Mouse (Mus musculus): ENCODE data around the gene Fam122c.
"Not testable (repeated sequence)": the region's sequence is repeated elsewhere in the genome, so short reads cannot be mapped to it uniquely, and the experiment has no call there.

The Fam122c gene

GRCm38 (mm10) chrX:53273124-53273523 is at the start of gene Fam122c:
Gene Fam122c, plus strand, starts transcription at chrX:53273424.
- no peak for DNase-seq (ENCODE audit: low spot score in 2 of 2)

DNA sequence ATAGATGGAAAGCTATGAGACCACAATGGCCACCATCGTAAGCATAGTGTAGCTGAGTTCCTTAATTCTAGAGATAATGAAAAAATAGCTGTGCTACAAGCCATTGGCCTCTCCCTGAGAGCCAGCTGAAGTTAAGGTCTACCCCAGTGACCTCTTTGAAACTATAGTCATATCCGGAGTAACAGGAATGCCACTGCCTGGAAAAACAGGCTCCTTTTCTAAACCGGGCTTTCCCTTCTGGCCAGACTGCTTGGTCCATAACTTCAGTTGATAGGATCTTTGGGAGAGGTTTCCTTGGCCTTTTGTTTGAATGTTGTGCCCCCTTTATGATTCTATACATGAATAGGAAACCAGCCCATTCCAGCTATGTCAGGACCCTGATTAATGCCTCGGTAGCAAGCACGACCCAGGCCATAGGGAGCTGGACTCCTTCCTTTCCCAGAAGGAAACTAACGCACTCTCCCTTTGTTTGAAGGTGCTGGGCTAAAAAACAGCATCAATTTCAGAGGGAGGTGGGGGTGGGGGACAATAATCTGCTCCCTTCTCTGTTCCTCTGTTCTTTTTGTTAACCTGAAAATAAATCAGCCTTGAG is 48.8 kb upstream of the Fam122c start:
- DNase-seq (ENCODE audit: low spot score in 2 of 2) = no peak

DNA sequence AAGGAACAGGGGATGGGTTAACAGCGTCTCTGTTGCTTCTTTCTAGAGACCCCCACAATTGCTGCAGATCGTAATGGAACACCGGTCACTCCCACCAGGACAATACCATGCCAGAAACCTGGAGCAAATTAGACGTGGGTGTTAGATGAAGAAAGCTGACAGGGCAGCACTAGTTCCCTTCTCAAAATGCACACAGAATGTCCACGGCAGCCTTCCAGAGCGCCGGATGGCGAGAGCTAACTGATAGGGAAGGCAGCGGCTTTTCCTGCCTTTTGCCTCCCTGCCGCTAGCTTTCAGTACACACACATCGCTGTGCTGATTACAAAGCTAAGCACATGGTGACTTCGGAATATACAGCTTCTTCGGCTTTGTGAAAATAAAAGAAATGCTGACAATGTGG is 41.3 kb upstream of the Fam122c start:
- no peak for DNase-seq (ENCODE audit: low spot score in 2 of 2)

DNA sequence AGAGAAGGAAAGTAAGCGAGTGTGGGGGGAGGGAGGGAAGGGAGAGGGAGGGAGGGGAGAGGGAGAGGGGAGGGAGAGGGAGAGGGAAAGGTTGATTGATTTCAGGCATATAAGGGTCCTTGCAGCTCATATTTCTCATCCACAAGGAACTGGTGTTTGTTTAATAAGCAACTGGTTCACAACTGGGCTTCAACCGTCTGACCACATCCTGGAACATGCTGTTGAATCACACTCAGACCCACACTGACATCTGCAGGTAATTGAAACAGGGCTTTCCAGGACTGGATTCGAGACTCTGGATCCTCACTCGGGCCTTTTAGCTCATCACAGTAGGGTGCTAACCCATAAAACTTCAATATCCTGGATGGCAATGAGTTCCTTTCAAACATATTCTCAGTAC is 39.5 kb upstream of the Fam122c start:
- DNase-seq (ENCODE audit: low spot score in 2 of 2) = no peak

- DNase-seq (ENCODE audit: low spot score in 2 of 2) = no peak
Observed at GRCm38 (mm10) chrX:53236404-53236803, 36.8 kb upstream of the Fam122c start.

DNA sequence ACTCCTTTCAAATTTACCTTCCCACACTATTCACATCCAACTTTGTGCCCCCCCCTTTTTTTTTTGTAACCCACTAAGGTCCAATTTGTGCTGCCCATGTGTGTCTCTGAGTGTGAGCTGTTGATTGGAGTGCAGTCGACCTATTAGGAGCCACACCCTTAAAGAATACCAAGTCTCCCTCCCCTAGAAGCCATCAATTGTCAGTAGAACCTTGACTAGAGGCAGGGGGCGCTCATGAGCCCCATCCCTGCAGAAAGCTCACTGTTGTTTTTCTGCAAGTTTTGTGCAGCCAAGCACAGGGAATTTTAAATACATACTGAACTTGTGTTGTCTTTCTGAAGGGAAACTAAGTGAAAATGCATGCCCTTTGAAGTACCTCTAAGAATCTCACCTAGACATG is 35.3 kb upstream of the Fam122c start:
- no peak for DNase-seq (ENCODE audit: low spot score in 2 of 2)

- DNase-seq (ENCODE audit: low spot score in 2 of 2) = no peak
Observed at GRCm38 (mm10) chrX:53240011-53240410, 33.2 kb upstream of the Fam122c start, which contains the start of gene Plac1. Gene Plac1, minus strand, starts transcription at chrX:53240111.

GRCm38 (mm10) chrX:53255195-53255594 is 18.0 kb upstream of the Fam122c start:
- no peak for DNase-seq (ENCODE audit: low spot score in 2 of 2)

DNA sequence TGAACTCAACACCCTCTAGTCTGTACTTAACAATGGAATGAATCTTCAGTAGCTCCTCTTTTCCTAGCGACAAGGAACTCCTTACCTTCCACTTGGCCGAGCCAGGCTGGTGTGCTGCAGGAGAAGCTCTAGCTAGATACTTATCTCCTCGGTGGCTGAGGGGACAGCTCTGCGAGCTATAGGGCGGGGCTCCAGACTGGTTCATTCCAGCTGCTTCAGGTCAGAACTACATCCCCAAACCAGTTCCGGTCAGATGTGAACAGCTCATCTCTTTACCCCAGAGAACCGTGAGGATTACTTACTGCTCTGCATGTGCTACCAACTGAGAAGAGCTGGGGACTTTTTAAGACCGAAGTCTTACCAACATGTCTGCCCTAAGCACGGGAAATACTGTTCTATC is 7.0 kb upstream of the Fam122c start:
- DNase-seq (ENCODE audit: low spot score in 2 of 2) = no peak

GRCm38 (mm10) chrX:53268856-53269255 is 4.4 kb upstream of the Fam122c start:
- peak; percentile 8 to 23 for DNase-seq (ENCODE audit: low spot score in 2 of 2)

GRCm38 (mm10) chrX:53269289-53270062 is 3.7 kb upstream of the Fam122c start, which contains the start of gene Fam122b:
Gene Fam122b, minus strand, starts transcription at chrX:53269805.
- peak; percentile 75 to 82 for DNase-seq (ENCODE audit: low spot score in 2 of 2)

DNA sequence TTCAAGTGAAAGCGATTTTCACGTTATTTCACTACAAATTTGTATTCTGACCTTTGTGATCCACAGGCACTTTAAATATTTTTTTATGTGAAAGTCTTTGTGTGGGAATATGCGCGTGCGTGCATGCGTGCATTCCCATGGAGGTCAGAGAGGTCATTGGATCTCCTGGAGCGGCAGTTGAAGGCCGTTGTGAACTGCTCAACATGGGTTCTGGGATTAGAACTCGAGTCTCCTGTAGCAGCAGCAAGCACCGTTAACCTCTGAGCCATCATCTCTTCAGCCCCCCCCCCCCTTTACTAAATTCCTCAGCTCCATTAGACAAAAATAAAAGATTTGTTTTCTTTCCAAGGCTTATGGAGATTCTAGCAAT is 3.2 kb upstream of the Fam122c start:
- no peak for DNase-seq (ENCODE audit: low spot score in 2 of 2)

DNA sequence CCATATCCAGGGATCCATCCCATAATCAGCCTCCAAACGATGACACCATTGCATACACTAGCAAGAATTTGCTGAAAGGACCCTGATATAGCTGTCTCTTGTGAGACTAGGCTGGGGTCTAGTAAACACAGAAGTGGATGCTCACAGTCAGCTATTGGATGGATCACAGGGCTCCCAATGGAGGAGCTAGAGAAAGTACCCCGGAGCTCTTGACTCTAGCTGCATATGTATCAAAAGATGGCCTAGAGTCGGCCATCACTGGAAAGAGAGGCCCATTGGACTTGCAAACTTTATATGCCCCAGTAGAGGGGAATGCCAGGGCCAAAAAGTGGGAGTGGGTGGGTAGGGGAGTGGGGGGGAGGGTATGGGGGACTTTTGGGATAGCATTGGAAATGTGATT is 1.6 kb upstream of the Fam122c start:
- DNase-seq (ENCODE audit: low spot score in 2 of 2) = not testable (repeated sequence)

DNA sequence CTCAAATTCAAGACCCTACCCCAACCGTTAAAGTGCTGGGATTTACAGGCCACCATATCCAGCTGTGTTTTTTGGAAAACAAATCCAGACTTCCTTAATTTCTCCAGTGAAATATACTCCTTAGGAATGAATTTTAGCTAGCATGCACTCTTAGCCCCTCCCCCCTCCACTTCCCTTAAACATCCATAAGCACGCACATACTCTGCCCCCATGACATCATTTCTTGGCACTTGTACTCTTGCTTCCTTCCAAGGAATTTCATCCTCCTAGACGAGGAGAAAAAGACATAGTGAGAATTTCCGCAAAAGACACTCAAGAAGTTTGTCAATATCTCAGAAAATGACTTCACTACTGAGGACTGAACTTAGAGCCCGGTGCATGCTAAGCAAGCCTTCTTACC is 14.7 kb downstream of the Fam122c start:
- DNase-seq (ENCODE audit: low spot score in 2 of 2) = no peak

DNA sequence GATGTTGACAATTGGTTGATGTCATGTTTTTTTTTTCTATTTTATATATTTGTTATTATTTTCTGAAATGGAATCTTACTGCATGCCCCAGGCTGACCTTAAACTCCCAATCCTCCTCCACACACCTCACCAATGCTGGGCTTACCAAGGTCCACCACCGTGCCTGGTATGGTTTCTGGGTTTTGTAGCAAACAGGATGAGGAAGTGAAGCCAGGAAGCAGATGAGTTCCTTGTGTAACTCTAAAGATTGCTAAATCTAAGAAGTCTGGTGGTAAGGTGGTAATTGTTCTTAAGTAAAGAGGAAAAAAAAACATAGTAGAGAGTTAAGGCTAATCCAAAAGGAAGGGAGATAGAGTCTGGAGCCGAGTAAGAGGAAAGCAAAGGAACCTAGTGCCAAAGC is 47.3 kb downstream of the Fam122c start:
- DNase-seq (ENCODE audit: low spot score in 2 of 2) = no peak

DNA sequence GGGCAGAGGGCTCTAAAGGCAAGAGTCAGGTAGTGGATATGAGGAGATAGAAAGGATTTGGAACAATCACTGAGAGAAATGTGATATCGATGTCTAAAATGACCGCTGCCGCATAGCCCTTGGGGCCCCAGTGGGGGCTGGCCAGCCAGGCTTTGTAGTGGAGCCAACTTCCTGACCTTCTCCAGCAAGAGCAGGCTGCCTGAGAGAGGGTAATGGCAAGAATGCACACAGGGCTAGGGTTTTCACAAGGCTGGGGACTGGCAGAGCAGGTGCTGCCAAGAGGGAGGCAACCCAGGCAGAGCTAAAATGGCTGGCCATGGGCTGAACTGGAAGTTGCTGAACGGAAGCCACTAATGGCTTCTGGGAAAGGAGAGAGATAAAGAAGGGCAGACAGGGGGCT is 47.9 kb downstream of the Fam122c start:
- no peak for DNase-seq (ENCODE audit: low spot score in 2 of 2)

GRCm38 (mm10) chrX:53330396-53330795 is 57.2 kb downstream of the Fam122c start:
- no peak for DNase-seq (ENCODE audit: low spot score in 2 of 2)

- no peak for DNase-seq (ENCODE audit: low spot score in 2 of 2)
Observed at GRCm38 (mm10) chrX:53337355-53337754, 64.1 kb downstream of the Fam122c start.

GRCm38 (mm10) chrX:53341531-53341930 is 68.3 kb downstream of the Fam122c start:
- peak; percentile 37 to 56 for DNase-seq (ENCODE audit: low spot score in 2 of 2)

DNA sequence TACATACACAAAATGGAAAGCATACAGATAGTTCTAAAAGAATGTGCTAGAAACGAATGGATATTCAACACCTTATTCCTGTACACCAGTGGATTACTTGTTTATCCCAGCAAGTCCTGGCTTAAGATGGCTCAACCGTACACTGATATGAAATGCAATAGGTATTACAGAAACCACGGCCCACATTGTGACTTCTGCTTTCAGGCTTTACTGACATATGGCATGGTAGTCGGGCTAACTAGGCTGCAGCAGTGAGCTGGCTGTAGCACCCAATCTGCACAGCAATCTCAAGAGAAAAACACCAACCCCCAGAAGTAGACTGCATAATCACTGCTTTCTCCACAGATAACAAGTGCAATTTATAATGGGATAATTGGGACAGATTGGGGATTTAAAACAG is 75.2 kb downstream of the Fam122c start:
- DNase-seq (ENCODE audit: low spot score in 2 of 2) = no peak

DNA sequence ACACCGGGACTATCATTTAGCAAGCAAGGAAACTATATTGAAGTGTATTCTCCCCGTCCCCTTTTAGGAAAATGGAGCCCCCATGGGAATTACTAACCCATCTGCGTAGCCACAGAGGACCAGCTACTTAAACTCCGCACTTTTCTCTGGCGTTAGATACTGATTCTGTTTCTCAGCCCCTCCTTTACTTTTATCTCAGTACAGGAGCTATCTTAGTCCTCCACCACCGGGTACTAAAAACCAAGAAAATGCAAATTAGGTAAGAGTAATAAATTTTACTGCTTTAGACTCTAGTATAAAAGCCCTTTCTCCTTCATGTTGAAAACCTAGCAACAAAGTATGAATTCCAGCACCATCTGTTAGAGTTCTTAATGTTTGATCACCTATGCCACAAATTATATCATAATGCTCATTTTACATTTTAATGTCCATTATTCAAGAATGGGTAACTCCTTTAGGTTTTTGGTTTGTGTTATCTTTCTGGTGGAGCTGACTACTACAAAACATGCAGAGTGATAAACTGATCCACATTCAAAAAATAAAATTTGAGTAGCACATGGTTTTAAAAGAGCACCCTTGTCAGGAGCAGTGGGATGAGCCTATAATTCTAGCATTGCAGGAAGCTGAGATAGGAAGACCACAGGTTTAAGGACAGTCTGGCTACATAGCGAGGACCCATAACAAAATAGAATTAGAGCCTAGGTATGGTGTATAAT is 91.6 kb downstream of the Fam122c start:
- DNase-seq (ENCODE audit: low spot score in 2 of 2) = no peak

DNA sequence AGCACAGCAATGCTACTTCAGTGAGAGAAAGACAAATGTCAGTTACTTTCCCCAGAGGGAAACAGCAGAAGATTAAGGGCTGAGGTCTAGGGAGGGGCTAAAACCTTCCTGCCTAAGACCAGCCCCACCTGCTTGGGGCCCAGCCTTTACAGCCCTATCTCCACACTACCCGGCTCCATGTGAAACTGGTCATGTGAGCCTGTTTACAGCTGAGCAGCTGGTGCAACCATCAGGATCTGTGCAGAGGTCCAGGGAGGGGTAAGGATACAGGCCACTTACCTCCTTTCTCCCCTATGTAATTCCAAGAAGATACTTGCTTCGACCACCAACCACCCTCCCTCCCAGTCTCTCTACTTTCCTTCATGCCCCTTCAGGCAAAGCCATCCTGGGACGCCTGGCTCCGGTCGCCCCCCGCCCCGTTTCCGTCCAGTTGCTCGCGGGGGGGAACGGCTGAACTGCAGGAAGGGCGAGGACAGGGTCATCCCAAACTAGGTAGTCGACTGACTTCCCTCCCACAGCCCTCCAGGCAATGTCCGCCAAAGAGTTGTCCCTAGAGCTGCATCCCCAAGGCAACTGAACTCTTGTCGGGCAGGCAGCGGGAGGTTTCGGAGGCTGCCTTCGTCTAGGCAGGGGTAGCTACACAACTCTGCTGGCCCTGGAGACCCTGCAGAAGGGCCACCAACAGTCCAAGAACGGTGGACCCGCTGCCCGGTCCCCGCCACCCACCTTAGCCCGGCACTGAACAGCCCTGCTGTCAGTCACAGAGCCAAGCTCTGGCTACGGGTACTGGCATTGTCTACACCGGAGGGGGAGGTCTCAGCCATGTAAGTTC is 96.5 kb downstream of the Fam122c start:
- DNase-seq (ENCODE audit: low spot score in 2 of 2) = peak; percentile 19 to 28
